Mouse (Mus musculus) midbrain, postnatal 0 days (tissue): ENCODE measurements around the gene Osbpl2. TPM values are rescaled to one million over a fixed set of nuclear protein-coding genes. Genes with fewer than 3 reads are reported as not detected.

Experiments
- ATAC-seq: fragments of 200-750 bp; cut with Nextera tagmentation; 2 replicates; pipeline ENCODE4 v1.8.0; 2017; ENCODE audit warnings: moderate number of reproducible peaks, mild to moderate bottlenecking, moderate TSS enrichment, moderate library complexity; ENCODE audit not compliant: low FRiP score
- DNase-seq: peaks from one replicate; pipeline ENCODE4 v3.0.0-alpha.2; 2015; ENCODE audit warnings: low spot score
- H3K27ac ChIP-seq: fragments of 300-500 bp; sonication (generic); 2 replicates; pipeline ENCODE4 v1.5.1; 2014; ENCODE audit warnings: low read depth, mild to moderate bottlenecking, low read length, mixed read lengths
- H3K27me3 ChIP-seq: fragments of 300-500 bp; sonication (generic); 2 replicates; pipeline ENCODE4 v1.6.1; 2014; ENCODE audit warnings: low read length, control low read depth, mixed read lengths; ENCODE audit not compliant: insufficient read depth
- H3K36me3 ChIP-seq: fragments of 300-500 bp; sonication (generic); 2 replicates; pipeline ENCODE4 v1.6.1; 2014; ENCODE audit warnings: low read length, control low read depth, mixed read lengths; ENCODE audit not compliant: insufficient read depth
- H3K4me1 ChIP-seq: fragments of 300-500 bp; sonication (generic); 2 replicates; pipeline ENCODE4 v1.6.1; 2014; ENCODE audit warnings: mild to moderate bottlenecking, control low read depth, antibody characterized with exemption, low read length, mixed read lengths; ENCODE audit not compliant: insufficient read depth
- H3K4me2 ChIP-seq: fragments of 300-500 bp; sonication (generic); 2 replicates; pipeline ENCODE4 v1.6.1; 2014; ENCODE audit warnings: low read depth, mild to moderate bottlenecking, low read length, mixed read lengths; ENCODE audit not compliant: poor library complexity, severe bottlenecking
- H3K4me3 ChIP-seq: fragments of 300-500 bp; sonication (generic); 2 replicates; pipeline ENCODE4 v1.5.1; 2014; ENCODE audit warnings: low read depth, mild to moderate bottlenecking, low read length, moderate library complexity
- H3K9ac ChIP-seq: fragments of 300-500 bp; sonication (generic); replicated peaks from 2 replicates; pipeline ENCODE4 v1.6.1; 2014; ENCODE audit warnings: mild to moderate bottlenecking, low read length, moderate library complexity, mixed read lengths; ENCODE audit not compliant: poor library complexity, severe bottlenecking
- H3K9me3 ChIP-seq: fragments of 300-500 bp; sonication (generic); 2 replicates; pipeline ENCODE4 v1.6.1; 2016; ENCODE audit warnings: low read length, control low read depth
- CTCF ChIP-seq: IDR thresholded peaks from 2 replicates; pipeline ENCODE4 v1.5.1; 2016; ENCODE audit warnings: antibody characterized with exemption, mild to moderate bottlenecking
- WGBS: fragments of 180-500 bp; shearing (Covaris S2); extraction: QIAGEN DNeasy Blood & Tissue Kit; methylation state at CpG from one replicate; pipeline ENCODE4 v1.1.7; 2014; 5-methylcytosine and 5-hydroxymethylcytosine counted together
- polyA plus RNA-seq: library from polyadenylated mRNA; unstranded; fragments of >200 nt; fragmentation: Nextera tagmentation; extraction: Ambion mirVana; gene quantifications from 2 replicates; pipeline ENCODE4 v1.2.1, GENCODE M21; 2015
- total RNA-seq: library from RNA; depleted of rRNA; stranded (reverse); fragments of >200 nt; gene quantifications from 2 replicates; pipeline ENCODE4 v1.2.3, GENCODE M21; 2014

Gene Osbpl2
- total and polyA plus RNA-seq, 2 experiments from 2014 or later = 52.6 to 64.9 TPM

- no peak overlapping the region for H3K4me3 ChIP-seq
- WGBS = 9% methylated on average over 13 of the region's 13 CpGs
- no peak overlapping the region; the same call in 1 of the 2 replicates for H3K9ac ChIP-seq
- ATAC-seq (no peak; the same call in 1 of the 2 replicates), DNase-seq (peak; percentile 80)
- no peaks in the 10 kb centered on the region for H3K27me3 ChIP-seq
- no peaks in the 10 kb centered on the region for H3K9me3 ChIP-seq
- H3K27ac ChIP-seq = peak overlapping the region; percentile 55
- H3K4me1 ChIP-seq = peaks cover 21% of the 10 kb centered on the region
- no peak for TF ChIP-seq CTCF
- no peaks in the 10 kb centered on the region for H3K36me3 ChIP-seq
- H3K4me2 ChIP-seq = peak overlapping the region; percentile 95
Observed at GRCm38 (mm10) chr2:180117485-180118194, 1.5 kb upstream of the Osbpl2 start.

DNA sequence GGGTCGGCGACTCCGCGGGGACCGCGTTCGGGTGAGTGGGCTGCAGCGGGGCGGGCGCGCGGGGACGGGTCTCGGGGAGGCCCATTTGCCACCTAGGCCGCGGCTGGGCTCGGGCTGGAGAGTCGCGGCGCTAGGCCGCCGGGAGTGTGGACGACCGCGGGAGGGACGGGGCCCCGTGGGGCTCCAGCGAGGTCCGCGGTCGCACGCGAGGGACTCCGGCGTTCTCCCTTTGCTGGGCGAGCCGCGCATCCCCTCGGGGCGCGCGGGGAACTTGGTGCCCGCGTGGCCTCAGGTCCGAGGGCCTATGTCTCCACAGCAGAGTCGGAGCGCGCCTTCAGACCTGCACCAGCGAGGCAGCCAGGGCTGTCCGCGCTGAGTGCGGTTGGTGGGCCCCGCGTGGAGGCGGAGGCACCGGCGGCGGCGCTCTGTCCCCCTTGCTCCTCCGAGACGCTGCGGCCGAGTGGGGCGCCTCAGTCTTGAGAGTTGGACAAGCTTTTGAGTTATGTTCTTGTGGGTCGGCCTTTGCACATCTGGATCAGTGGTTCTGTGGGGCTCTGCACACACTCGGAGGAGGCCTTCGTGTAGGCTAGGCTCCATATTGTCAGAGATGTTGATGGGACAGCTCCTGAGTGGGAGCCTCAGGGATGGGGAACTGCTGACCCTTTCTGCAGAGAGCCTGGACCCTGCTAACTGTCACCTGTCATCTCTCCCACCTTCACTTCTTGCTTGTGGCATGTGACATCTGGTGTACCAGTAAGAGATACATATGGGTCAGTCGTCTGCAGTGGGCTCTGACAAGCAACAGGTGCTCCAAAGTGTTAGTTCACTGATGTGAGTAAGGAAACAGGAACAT is 559 bp downstream of the Osbpl2 start:
- TF ChIP-seq CTCF = no peak
- H3K36me3 ChIP-seq = no peaks in the 10 kb centered on the region
- WGBS = under 1% methylated on average over 54 of the region's 68 CpGs
- peak overlapping the region; percentile 91 for H3K4me3 ChIP-seq
- H3K9ac ChIP-seq = peak overlapping the region; percentile 90
- peak; percentile 36 for ATAC-seq
- peaks cover 18% of the 10 kb centered on the region for H3K4me1 ChIP-seq
- H3K9me3 ChIP-seq = no peaks in the 10 kb centered on the region
- peak overlapping the region; percentile 74 for H3K27ac ChIP-seq
- DNase-seq = no peak
- peak overlapping the region; percentile 95 for H3K4me2 ChIP-seq
- no peaks in the 10 kb centered on the region for H3K27me3 ChIP-seq

- H3K9ac ChIP-seq = peak overlapping the region; percentile 90; the same call in 1 of the 2 replicates
- WGBS = 66% methylated on average over 5 of the region's 5 CpGs
- no peaks in the 10 kb centered on the region for H3K9me3 ChIP-seq
Observed at GRCm38 (mm10) chr2:180120292-180120761, 1.2 kb downstream of the Osbpl2 start.

GRCm38 (mm10) chr2:180124192-180124591 is 5.1 kb downstream of the Osbpl2 start:
- peak; percentile 41 for TF ChIP-seq CTCF
- Histone ChIP-seq H3K9me3 (no peaks in the 10 kb centered on the region), H3K27ac (no peak overlapping the region), H3K36me3 (no peaks in the 10 kb centered on the region), H3K4me3 (no peak overlapping the region), H3K4me2 (no peak overlapping the region), H3K9ac (no peak overlapping the region), H3K27me3 (no peaks in the 10 kb centered on the region), H3K4me1 (peaks cover 3% of the 10 kb centered on the region; the same call in 1 of the 2 replicates)
- ATAC-seq (no peak), DNase-seq (no peak)
- 87% methylated on average over 2 of the region's 2 CpGs for WGBS

More at GRCm38 (mm10) chr2:180120292-180120761, 1.2 kb downstream of the Osbpl2 start:
- Histone ChIP-seq H3K4me3 (peak overlapping the region; percentile 91), H3K4me2 (peak overlapping the region; percentile 95), H3K4me1 (peaks cover 18% of the 10 kb centered on the region), H3K36me3 (no peaks in the 10 kb centered on the region), H3K27ac (no peak overlapping the region), H3K27me3 (no peaks in the 10 kb centered on the region)
- no peak for DNase-seq
- TF ChIP-seq CTCF = no peak
- ATAC-seq = no peak

GRCm38 (mm10) chr2:180126195-180126594 is 7.1 kb downstream of the Osbpl2 start:
- no peaks in the 10 kb centered on the region for H3K27me3 ChIP-seq
- H3K9ac ChIP-seq = peak overlapping the region; percentile 6; the same call in 1 of the 2 replicates
- no peak overlapping the region for H3K4me3 ChIP-seq
- DNase-seq (peak; percentile 60), ATAC-seq (no peak)
- H3K36me3 ChIP-seq = no peaks in the 10 kb centered on the region
- no peaks in the 10 kb centered on the region for H3K9me3 ChIP-seq
- H3K4me2 ChIP-seq = no peak overlapping the region
- 8% methylated on average over 4 of the region's 4 CpGs for WGBS
- no peak overlapping the region for H3K27ac ChIP-seq
- H3K4me1 ChIP-seq = no peaks in the 10 kb centered on the region
- no peak for TF ChIP-seq CTCF

GRCm38 (mm10) chr2:180127675-180128074 is 8.6 kb downstream of the Osbpl2 start:
- no peaks in the 10 kb centered on the region for H3K4me1 ChIP-seq
- no peaks in the 10 kb centered on the region for H3K9me3 ChIP-seq
- no peak overlapping the region for H3K4me3 ChIP-seq
- no peak overlapping the region for H3K27ac ChIP-seq
- H3K27me3 ChIP-seq = no peaks in the 10 kb centered on the region
- WGBS = 73% methylated on average over 1 of the region's 1 CpGs
- TF ChIP-seq CTCF = no peak
- H3K36me3 ChIP-seq = no peaks in the 10 kb centered on the region
- H3K4me2 ChIP-seq = no peak overlapping the region
- DNase-seq (no peak), ATAC-seq (no peak)
- H3K9ac ChIP-seq = no peak overlapping the region
